In the genomic region with DNA sequence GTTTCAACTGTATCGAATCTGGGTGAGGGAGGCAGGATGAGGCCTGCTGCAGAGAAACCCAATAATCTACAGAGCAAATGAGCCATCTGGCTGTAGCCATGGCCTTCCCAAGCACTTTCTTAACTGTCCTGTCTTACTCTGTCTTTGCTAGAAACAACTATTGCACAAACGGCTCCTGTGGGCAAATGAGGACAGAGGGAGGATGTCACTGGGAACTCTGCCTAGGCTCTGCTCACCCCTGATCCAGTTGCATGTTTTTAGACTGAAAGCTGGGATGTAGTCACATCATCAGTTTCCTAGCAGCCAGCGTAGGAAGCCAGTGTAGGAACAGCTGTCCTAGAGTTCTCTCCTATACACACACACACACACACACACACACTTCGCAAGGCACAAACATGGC, we compare ENCODE assay signal across 15 mouse cellular contexts.
"Had no signal": no experiment of that assay in that cellular context is flagged by ENCODE, and none has a peak within 500 bp of the region (broad histone marks: within the 10 kb centered on the region; RNA-seq: fewer than 3 reads in every experiment).

No protein-coding gene starts in this region.

- DNase-seq: kidney, adult 9 months; kidney, postnatal 36 days; layer of hippocampus, adult 9-11 months; layer of hippocampus, postnatal 36 days; right cerebral cortex, adult 18-20 months; right cerebral cortex, postnatal 4 days; thymus, adult 2 months; thymus, postnatal 25 days had no signal

- H3K4me3 ChIP-seq: limb, embryonic 15.5 days; liver, embryonic 12.5 days; lung, embryonic 15.5 days; megakaryocyte, embryonic 14.5 days; midbrain, embryonic 15.5 days; neural tube, embryonic 13.5 days; stomach, embryonic 15.5 days had no signal

- H3K4me1 ChIP-seq: limb, embryonic 15.5 days; liver, embryonic 12.5 days; lung, embryonic 15.5 days; megakaryocyte, embryonic 14.5 days; midbrain, embryonic 15.5 days; neural tube, embryonic 13.5 days; stomach, embryonic 15.5 days had no signal

- ATAC-seq: liver, embryonic 12.5 days; midbrain, embryonic 15.5 days had no signal
